Mouse (Mus musculus) c-Kit-positive CD71-positive TER-119-negative erythroid progenitor cells, embryonic 14.5 days (primary cell): ENCODE data around the gene Ces3b.
A peak's percentile ranks its signal among the peaks of the same experiment; 100 is the strongest.
"Not testable (repeated sequence)": the region's sequence is repeated elsewhere in the genome, so short reads cannot be mapped to it uniquely, and the experiment has no call there.

ENCODE experiments used
- DNase-seq: peaks from one replicate; pipeline ENCODE4 v3.0.0-alpha.2; 2013; ENCODE audit warnings: low read depth

Ces3b gene

DNA sequence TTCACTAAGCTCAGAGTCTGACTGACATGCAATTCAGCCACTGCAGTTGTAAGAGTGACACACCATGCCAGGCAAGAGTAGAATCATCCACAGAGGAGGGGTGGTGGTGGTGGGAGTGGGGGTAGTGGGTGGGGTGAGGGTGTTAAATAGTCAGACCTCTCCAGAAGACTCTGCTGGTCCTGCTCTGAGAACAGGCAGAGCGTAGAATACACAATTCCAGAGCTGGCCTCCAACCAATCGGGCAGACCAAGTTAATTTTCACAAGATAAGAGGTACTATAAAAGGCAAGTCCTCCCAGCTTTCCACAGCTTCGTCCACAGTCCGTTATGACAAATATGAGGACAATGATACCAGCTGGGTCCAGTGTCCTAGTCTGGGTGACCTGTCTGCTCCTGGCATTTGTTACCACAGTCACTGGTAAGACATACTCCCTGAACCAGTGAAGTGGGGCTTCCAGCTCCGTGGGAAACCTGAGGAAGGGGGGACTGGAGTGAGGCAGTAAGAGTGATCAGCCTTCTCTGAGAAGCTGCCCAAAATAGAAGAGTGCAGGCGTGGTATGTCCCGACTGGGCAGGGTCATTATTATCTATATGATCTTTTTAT, at the start of gene Ces3b:
Gene Ces3b (plus strand): TSS at position 305 of the 602 bp plus-strand sequence.
- DNase-seq, result no peak

DNA sequence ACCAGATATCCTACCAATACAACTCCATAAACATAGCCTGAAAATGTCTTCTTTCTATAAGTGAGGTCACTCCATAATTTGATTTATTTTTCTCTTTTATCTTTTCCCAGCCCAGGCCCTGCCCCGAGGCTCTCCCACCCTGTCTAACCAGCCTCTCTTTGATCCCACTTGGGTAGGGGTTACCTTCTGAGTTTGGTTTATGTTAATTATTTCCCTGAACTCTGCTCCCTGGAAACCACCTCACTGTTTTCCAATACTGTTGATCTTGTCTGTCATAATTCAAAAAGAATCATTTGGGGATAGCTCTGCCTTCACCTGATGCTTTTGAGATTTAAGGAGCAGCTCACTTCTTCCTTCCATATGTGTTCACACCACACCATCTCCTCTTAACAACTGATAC, 40.0 kb upstream of the Ces3b start:
- DNase-seq, result no peak

DNA sequence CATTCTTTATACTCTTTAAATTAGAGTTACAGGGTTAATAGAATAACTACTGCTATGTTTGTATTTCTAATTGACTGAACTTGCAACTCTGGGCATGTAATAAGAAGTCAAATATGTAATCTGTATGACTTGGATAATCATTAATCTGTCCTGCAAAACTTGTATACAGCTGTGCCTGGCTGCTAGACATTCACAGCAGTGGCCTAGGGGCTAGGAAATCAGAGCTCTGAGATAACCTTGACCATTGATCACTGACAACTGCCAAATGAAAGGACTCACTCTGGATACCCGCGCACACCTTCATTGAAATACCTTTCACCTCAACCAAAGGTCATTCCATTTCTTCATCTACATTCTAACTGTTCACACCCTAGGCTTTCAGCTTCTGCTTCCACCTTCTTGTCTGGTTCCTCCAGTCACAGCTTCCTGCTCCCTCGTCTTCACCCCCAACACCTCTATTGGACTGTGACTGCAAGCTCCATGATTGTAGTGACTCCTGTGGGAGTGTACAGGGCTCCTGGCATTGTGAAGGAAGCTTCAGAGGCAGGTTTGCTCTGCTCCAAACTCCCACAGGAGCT, 37.6 kb upstream of the Ces3b start:
- DNase-seq, result no peak

DNA sequence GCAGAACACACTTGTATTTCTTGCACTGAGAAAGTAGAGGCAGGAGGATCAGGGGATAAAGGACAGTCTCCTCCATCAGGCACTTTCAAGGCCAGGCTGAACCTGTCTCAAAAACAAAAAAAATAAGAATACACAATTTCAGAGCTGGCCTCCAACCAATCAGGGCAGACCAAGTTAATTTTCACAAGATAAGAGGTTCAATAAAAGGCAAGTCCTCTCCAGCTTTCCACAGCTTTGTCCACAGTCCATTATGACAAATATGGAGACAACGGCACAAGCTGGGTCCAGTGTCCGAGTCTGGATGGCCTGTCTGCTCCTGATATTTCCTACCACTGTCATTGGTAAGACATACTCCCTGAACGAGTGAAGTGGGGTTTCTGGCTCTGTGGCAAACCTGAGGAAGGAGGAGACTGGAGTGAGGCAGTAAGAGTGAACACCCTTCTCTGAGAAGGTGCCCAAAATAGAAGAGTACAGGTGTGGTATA, 35.1 kb upstream of the Ces3b start, which contains the start of gene Ces3a:
Gene Ces3a (plus strand): TSS at position 231 of the 484 bp plus-strand sequence.
- DNase-seq, result no peak

DNA sequence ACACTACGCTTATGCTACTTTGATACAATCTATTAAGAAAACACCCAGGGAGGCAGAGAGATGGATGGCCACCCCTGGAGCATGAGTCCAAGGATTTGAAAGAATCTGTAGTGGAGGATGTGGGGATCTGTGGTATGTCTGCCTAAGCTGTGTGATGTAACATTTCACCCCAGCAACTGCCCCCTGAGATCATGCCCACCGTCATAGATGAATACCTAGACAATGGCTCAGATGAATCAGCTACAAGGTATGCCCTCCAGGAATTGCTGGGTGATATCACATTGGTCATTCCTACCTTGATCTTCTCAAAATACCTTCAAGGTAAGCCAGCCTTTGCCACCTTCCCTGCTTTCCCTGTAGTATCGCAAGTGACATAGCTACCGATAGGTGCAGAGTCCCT, 27.3 kb upstream of the Ces3b start:
- DNase-seq, result no peak

DNA sequence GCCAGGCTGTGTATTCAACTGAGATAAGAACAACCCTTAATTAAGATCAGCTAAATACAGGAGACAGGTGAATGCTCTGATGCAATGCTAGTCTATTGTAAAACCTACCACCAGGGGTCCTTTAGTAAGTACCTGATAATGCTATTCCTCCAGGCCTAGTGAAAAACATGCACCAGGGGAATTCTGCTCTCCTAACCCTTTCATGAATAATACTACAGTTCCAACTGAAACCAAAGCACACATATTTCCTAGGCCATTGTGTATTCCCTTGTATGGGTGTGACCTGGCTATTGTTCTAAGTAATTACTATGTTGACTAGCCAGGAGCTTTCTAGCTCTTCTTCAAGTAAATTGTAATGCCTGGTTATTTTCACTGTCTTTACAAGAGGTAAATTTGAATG, 23.5 kb upstream of the Ces3b start:
- DNase-seq, result no peak

DNA sequence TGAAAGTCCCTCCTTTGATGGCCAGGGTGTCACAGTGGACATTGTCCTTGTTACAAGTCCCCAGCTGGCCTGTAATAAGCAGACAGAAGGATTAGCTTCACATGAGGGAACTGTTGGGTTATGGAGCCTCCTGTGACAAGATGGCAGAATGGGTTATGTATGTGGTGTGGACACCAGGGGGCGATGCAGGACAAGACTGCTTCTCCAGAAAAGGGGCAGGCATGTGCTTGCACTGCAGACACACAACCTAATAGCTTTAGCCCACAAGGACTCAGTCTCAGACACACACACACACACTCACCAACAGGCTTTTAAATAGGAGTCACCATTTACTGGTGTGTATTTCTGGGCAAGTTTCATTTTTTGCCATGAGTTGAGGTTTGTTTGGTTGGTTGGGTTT, 16.8 kb upstream of the Ces3b start:
- DNase-seq, result peak; percentile 25

DNA sequence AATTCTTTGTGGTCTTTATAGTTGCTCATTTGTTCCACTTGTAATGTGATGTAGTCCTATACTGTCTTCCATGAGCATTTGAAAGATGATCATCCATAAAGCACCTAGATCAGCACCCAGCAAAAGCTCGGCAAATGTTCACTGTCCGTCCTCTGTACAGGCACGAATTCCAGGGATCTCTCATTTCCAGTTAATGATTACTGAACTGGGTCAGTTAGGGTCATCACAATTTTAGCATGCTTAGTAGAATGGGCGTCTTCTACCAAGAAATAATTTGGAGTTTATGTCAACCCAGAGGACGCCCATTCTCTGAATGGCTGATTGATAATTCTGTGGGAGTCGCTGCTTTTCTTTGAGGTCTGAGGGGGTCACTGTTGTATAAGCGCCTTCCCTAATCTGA, 15.6 kb upstream of the Ces3b start:
- not testable (repeated sequence) for DNase-seq

DNA sequence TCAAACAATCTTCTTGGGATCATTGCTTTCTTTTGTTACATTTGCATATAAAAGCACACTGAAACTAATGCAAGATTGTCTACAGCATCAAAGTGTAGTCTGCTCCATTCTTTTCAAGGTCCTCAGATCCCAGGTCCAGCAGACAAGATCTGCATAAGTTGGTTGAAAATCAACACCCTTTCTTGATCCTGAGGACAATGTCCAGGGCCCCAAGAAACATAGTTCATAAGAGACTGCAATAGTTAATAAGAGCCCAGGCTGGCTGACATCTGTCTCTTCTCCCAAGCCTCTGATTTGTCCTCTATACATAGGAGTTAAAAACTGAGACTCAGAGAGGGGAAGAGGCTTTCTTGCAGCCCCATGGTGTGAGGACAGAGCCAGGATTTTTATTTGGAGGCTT, 14.6 kb upstream of the Ces3b start:
- DNase-seq, result no peak

DNA sequence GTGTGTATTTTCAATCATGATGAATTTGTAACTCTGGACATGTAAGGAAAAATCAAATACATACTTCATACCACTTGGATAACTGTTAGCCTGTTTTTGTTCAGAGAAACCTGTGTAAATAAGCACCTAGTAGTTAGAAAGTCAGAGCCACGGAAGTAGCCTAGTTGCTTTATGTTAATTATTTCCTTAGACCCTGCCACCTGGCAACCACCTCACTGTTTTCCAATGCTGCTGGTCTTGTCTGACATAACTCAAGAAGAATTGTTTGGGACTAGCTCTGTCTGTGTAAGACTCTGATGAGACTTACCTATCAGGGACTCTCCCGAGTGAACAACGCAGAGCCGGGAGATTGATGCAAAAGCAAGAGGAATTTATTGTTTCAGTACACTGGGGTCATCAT, 7.0 kb upstream of the Ces3b start:
- no peak for DNase-seq

DNA sequence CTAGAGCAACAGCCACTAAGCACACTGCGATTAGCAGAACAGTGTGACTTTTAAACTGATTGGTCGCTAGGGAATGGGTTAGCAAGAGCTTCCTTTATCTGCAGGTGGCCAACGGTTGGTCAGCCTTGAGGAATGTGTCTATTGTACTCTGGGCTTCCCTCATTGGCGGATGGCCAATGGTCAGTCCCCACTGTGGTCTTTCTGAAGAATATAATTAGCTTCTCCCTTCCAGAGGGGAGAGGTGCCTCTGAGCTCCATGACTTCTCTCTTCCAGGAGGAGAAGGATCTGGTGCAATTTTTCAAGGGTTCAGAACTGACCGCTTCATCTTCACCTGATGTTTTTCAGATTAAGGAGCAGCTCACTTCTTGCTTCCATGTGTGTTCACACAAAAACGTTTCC, 6.5 kb upstream of the Ces3b start:
- no peak for DNase-seq

DNA sequence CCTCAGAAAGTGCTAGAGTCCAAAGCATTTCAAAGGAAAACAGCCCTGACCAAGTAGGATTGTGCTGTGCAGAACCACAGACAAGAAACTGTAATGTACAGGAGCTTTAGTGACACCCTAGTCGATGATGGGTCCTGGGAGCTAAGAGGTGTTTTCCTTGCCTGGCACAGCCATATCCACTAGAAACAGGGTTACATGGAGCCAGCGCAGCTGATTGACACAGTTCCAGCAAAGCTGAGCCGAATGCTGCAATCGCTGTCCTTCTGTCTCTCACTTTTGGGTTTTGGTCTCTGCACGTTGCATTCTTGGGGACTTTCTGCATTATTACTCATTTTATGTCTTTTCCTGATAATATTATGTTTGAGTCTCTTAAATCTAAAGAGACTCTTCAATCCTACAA, 5.0 kb upstream of the Ces3b start:
- DNase-seq, result no peak

DNA sequence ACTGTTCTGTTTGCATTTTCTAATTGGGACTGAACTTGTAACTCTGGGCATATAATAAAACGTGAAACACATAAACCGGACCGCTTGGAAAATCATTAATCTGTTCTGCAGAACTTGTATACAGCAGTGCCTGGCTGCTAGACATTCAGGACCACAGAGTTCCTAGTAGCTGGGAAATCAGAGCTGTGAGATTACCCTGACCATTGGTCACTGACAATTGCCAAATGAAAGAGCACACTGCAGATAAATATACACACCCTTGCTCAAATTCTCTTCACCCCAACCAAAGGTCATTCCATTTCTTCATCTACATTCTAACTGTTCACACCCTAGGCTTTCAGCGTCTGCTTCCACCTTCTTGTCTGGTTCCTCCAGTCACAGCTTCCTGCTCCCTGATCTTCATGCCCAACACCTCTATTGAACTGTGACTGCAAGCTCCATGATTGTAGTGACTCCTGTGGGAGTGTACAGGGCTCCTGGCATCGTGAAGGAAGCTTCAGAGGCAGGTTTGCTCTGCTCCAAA, 2.7 kb upstream of the Ces3b start:
- no peak for DNase-seq

DNA sequence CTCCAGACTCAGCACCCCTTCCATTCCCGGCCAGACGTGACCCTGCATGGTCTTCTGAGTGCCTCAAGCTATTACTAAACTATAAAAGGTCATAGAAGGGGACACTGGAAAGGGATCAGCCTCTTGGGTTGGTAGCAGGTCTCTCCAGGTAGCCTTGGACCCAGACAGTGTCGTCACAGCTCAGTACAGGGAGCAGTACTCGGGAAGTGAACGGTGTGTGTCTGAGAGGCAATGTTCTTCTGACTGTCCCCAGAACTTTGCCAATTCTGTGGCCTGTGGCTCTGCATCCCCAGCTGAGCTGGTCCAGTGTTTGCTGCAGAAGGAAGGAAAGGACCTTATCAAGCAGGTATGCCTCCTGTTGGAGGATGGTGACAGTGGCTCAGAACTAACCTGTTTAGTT, 4.6 kb downstream of the Ces3b start:
- DNase-seq, result not testable (repeated sequence)

DNA sequence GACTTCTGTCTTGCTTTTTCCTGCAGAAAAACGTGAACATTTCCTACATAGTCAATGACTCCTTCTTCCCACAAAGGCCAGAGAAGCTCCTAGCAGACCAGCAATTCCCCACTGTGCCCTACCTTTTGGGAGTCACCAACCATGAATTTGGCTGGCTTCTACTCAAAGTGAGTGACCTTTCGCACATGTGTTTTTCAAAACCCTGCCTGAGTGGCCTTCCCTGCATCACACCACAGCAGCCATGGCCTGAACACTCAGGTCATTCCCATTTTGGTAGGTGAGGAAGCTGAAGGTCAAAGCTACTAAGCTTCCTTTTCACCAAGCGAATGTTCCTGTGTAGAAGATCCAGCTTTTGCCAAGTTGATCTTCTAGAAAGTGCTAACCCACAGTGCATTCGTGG, 5.0 kb downstream of the Ces3b start:
- DNase-seq, result no peak

DNA sequence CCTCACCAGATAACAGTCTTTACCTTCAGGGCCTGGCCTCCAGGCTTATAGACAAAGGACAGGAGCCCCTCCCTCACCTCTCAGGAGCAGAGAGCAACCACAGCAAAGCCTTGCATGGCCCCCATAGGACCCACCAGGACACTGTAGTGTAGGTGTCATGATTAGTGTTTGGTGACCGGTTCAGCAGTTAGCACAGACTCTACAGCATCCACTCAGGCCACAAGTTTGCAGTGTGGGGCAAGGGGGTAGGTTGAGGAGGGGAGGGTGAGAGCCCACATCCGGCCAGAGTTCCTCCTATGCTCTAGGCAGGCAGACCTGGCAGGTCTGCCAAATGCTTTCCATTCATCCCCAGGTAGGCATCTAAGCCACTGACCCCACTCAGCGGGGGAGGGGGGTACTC, 10.4 kb downstream of the Ces3b start:
- no peak for DNase-seq

DNA sequence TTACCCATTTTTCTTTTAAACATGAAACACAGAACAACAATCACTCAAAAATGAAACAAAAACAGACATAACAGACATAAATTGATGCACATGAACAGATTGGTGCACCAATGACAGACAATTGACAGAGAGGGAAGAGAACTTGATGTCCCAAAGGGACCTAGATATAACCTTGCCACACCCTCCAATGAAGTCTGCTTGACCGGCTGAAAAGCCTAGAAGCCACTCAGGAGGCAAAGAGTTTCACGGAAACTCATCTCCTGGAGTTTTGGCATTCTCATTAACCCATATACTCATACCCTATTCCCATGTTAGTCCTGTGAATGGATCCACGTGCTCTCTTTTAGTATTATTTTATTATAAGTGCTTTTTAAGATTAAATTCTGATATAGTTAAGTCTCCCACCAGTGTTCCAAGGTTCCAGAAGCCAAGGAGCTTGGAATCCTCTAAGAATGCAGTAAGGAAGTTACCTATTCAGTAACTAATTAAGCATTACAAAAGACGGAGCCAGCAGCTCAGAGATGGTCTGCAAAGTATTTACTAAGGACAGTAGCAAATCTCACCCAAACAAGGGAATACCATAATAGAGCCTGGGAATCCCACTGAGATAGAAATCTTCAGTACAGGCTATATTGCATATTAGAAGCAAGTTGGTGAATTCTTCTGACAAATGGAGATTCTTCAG, 18.7 kb downstream of the Ces3b start:
- not testable (repeated sequence) for DNase-seq

DNA sequence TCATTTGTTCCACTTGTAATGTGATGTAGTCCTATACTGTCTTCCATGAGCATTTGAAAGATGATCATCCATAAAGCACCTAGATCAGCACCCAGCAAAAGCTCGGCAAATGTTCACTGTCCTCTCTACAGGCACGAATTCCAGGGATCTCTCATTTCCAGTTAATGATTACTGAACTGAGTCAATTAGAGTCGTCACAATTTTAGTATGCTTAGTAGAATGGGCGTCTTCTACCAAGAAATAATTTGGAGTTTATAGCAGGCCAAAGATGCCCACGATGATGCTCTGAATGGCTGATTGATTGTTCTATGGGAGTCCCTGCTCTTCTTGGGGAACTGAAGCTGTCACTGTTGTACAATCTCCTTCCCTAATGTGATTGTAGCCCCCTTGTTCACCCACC, 20.1 kb downstream of the Ces3b start:
- DNase-seq, result not testable (repeated sequence)

DNA sequence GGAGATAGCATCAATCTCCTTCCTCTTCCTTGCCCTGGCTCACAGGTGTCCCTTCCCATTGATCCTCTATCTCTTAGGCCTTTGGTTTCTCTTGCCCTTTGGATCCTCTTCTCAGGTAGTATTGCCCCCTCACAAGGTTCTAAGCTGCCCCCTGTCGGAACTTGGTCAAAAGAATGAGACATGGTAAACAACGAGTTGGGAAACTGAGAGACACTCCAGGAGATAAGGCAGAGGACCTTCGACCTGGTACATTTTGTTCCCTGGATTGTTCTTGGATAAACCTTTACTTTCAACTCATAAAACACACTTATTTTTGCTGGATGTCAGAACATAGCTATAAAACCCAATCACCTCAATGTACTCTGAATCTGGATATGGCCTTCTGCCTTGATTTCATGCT, 20.7 kb downstream of the Ces3b start:
- no peak for DNase-seq

DNA sequence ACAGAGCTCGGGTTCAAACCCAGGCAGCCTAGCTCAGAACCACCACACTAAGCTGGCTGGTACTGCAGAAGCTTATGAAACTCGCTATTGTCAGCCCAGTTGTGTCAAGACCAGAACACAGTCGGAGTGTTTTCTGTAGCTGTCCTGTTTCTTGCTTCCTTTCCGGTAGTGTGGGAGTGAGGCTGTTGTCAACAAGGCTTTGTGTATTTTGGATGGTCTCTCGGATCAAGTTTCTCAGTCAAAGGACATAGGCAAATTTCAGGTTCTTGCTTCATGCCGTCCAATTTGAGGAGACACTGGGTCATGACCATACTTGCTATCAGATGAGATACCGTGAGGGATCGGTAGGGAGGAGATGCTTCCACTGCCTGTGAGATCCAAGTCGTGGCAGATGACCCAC, 46.3 kb downstream of the Ces3b start:
- no peak for DNase-seq

DNA sequence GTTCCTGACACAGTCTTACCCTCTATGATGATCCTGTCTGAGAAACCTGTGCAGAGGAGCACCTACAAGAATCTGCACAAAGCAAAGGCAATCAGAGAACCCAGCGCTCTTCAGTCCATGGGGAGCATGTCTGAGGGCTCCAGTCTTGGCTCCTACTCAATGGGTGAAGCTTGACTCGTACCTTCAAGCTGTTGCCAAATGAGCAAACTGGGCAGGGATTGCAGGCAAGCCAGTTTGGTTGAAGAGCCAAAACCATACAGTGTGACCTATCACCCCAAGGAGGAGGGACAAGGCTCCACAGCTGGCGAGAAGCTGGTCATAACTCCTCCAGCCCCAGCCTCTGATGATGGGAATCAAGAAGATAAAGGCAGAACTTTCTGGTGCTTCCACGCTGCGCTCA, 48.0 kb downstream of the Ces3b start, which contains the start of gene Ces4a:
Gene Ces4a (plus strand): TSS at position 292 of the 400 bp plus-strand sequence.
- DNase-seq, result no peak

DNA sequence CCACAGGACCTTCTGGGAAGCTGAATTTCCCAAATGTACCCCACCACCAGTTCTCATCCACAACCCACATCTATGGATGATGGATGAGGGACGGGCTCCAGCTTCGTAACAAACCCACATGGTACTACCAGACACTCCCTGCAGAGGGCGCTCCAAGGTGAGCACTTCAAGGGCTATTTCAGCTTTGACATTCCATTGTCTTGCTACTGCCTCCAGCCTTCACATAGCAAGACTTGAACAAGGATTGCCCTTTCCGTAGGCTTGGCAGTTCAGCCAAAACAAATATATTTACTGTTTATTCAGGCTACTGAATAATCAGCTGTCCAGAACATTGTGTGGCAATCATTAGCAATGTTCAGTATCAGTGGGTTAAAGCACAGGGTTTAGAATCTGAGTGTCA, 54.9 kb downstream of the Ces3b start:
- DNase-seq, result peak; percentile 29

DNA sequence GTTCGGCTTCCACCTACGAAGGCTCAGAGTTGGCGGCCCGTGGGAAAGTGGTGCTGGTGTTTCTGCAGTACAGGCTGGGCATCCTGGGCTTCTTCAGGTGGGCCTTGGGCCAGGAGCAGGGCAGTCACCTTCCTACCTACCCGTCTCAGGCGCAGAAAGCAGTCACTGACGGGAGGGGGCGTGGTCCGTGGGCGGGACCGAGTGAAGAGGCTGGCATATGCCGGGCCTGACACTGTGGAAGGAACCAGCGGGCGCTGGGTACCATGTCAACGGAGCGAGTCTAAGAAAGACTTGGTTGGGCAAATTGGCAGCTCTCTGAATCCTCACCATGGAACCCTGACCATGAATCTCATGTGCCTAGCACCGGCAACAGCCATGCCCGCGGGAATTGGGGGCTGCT, 58.8 kb downstream of the Ces3b start:
- DNase-seq, result peak; percentile 7
